Mouse (Mus musculus): ENCODE measurements around the gene Thrb. TPM values are rescaled to one million over a fixed set of nuclear protein-coding genes. Genes with fewer than 3 reads are reported as not detected.

Gene Thrb
- total RNA-seq, 2 experiments from 2014 or later = 83.8 to 85.6 TPM

- DNase-seq (ENCODE audit: low spot score in 2 of 2) = no peak
Measured at GRCm38 (mm10) chr14:17774404-17774803, 114.3 kb downstream of the Thrb start.

DNA sequence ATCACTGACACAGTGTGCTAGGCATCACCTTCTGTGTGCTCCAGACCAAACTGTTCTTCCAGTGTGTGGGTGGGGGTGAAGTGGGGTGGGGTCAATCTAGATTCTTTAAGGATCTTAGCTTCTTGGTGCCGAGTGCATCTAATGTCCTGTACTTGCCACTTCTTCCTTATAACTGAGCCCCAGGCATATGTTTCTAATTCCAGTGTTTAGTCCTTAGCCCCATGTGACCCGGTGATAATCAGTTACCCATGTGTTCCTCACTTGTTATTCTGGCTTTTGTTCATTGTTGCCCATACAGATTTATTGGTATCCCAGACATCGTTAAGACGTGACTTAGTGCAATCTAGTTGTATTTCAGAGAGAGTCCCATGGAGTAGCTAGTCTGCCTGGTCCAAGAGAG, 121.9 kb downstream of the Thrb start:
- DNase-seq (ENCODE audit: low spot score in 2 of 2) = no peak

DNA sequence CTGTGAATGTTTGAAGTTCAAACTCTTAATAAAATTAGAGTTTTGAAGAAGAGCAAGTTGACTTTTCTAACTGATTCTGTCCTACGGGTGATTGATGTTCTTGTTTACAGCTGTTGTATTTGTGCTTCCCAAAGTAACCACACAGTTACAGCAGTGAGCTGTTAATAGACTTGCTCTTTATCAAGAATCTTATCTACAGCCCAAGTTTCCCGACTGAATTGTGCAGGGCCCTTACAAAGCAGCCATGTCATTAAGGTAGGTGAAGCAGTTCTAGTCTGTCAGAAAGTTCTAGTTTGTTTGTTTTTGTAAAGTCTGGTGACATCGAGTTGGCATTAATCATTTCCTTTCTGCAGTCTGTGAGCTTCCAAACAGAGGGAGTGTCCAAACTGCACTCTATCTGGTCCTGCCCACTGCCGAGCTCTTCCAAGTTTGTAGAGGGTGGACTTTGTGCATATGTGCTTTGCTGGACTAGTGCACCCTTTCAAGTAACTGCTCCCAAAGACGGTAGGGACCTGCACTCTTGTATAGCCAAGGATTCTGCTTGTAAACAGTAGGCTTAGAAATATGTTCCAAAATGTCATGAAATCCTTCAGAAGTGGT, 124.2 kb downstream of the Thrb start:
- DNase-seq (ENCODE audit: low spot score in 2 of 2) = no peak

DNA sequence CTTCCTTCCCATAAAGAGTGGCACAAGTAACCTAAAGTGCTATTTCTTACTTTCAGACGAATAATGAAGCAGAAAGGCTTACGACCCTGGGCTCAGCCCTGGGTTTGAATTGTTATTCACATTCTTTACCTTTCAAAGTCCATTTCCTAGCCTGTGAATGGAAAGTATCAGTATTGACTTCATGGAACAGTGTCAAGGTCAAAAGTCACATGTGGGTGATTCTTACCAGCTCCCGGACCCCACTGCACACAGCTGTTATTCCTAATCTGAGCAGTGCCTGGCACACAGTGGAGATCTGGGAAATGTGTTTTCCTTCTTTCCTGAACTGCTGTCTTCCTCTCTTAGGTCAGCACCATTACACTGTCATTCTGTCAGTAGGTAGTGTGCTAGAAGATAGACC, 125.3 kb downstream of the Thrb start:
- no peak for DNase-seq (ENCODE audit: low spot score in 2 of 2)

DNA sequence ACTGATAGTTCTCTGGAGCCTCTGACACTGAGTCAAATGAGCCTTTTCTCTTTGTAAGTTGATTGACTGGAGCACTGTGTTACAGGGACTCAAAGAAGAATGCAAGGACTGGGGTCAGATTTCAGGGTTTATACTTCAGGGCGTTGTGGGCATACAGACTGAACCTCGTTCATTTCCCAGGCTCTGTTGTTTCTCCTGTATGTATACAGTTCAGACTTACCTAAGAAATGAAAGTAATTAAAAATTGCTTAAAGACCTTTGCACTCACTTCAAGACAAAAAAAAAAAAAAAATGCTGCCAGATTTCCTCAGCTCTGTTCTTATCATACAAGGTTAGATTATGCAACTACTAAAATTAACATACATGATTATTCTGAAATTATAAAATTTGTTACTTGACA, 126.2 kb downstream of the Thrb start:
- no peak for DNase-seq (ENCODE audit: low spot score in 2 of 2)

GRCm38 (mm10) chr14:17803934-17804602, 144.0 kb downstream of the Thrb start:
- DNase-seq (ENCODE audit: low spot score in 2 of 2) = no peak

GRCm38 (mm10) chr14:17811051-17811450, 151.0 kb downstream of the Thrb start:
- no peak for DNase-seq (ENCODE audit: low spot score in 2 of 2)

GRCm38 (mm10) chr14:17812414-17812813, 152.4 kb downstream of the Thrb start:
- no peak for DNase-seq (ENCODE audit: low spot score in 2 of 2)

GRCm38 (mm10) chr14:17815103-17815502, 155.0 kb downstream of the Thrb start:
- no peak for DNase-seq (ENCODE audit: low spot score in 2 of 2)

DNA sequence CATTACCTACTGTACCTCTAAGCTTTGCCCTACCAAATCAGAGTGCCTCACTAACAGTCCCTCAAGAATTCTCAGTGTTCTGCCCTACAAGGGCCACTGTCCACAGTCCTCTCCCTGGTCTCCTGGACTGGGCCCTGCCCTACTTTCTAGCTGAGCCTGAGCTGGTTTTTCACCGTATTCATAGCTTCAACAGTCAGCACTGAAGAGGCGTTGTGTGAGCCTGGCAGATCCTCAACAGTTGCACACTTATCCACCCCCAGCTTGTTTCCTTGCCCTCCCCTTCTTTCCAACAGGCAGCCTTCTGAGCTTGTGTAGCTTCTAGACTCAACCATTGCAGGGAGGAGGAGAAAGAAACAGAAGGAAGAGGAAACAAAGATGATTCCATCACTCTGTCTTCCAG, 158.0 kb downstream of the Thrb start:
- peak; percentile 60 to 81 for DNase-seq (ENCODE audit: low spot score in 2 of 2)

DNA sequence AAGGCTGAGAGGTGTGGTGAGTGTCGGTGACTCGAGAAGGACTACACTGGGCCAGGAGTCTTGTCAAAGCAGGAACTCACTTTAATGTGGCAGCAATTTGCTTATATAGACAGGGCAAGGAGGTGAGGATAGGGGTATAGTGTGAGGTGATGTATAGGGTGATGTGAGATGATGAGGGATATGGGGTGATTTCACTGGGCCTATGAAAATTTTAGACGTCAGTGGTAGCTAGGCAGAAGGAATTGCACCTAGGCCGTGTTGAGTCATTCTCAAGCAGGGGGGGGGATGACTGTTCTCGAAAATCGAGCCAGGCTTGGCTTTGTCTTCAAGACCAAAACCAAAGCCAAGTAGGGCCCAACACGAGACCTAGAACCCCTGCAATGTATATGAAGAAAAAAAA, 162.7 kb downstream of the Thrb start:
- no peak for DNase-seq (ENCODE audit: low spot score in 2 of 2)

- DNase-seq (ENCODE audit: low spot score in 2 of 2) = no peak
Measured at GRCm38 (mm10) chr14:17827401-17827800, 167.3 kb downstream of the Thrb start.

DNA sequence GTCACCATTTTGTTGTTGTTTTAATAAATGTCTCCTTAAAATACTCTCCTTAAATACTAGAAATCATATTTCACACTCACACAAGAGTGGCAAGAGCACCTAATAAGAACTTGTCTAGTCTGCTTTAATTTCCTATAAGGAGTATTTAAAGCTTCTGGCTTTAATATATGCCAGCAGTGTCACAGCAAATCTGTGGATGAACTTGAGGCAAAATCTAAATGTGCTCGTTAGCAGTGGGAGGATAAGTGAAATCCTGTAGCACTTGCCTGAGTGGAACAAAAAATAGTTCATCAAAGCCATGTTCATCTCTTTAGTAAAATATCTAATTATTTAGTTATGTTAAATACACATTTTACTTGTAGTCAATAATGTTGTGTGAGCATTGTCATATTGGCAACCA, 175.7 kb downstream of the Thrb start:
- no peak for DNase-seq (ENCODE audit: low spot score in 2 of 2)

DNA sequence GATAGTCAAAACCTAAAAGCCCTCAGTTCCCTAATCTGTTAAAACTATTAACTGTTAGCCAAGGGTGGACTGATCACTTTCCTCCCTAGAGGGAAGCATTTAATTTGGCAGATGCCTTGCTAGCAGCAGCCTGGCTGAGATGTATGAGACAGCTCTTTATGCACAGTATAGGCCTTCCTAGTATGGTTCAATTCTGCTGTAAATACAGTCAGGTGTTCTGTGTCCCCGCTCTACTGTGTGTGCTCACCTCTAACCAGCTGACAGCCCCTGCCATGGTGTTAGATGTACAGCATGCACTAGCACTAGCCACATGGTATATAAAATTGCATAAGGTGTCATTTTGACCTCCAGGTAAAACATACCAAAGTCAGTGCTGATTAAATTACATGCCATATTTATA, 176.7 kb downstream of the Thrb start:
- DNase-seq (ENCODE audit: low spot score in 2 of 2) = no peak

GRCm38 (mm10) chr14:17845003-17845697, 185.1 kb downstream of the Thrb start:
- DNase-seq (ENCODE audit: low spot score in 2 of 2) = no peak

DNA sequence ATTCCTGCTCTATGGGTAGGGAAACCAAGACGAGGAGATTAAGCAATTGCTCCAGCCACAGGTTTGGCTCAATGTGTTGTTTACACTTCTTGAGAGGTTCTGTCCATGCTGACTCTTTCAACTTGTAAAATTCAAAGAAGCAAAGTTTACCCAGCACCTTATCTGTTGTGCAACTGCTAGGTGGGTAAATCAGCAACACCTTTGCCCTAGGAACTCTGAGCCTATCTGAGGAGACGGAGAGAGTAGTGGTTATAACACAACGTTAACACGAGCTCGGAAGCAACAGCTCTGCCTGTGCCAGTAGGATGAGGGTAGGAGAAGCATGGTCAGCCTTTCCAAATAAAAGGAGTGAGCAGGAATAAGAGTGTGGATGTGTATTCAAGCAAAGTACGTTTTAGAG, 185.8 kb downstream of the Thrb start:
- DNase-seq (ENCODE audit: low spot score in 2 of 2) = no peak

DNA sequence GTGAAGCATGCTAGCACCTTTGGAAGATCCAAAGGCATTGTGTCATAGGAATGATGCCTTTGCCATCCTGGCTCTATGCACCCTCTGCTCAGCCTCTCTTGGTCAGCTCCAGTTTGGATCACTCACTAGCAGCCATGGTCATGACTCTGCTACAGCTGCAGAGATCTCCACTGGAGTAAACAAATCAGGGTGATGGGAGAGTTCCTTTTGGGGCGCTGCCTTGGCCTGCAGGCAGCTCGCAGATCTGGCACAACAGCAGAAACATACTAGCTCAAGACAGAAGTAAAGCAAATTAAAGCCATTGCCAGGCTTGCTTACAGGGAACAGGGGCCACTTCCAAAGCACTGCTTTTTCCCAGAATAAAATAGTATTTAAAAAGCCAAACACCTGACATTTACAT, 186.6 kb downstream of the Thrb start:
- DNase-seq (ENCODE audit: low spot score in 2 of 2) = no peak

GRCm38 (mm10) chr14:17847211-17847610, 187.2 kb downstream of the Thrb start:
- no peak for DNase-seq (ENCODE audit: low spot score in 2 of 2)

- no peak for DNase-seq (ENCODE audit: low spot score in 2 of 2)
Measured at GRCm38 (mm10) chr14:17850355-17850754, 190.3 kb downstream of the Thrb start.

DNA sequence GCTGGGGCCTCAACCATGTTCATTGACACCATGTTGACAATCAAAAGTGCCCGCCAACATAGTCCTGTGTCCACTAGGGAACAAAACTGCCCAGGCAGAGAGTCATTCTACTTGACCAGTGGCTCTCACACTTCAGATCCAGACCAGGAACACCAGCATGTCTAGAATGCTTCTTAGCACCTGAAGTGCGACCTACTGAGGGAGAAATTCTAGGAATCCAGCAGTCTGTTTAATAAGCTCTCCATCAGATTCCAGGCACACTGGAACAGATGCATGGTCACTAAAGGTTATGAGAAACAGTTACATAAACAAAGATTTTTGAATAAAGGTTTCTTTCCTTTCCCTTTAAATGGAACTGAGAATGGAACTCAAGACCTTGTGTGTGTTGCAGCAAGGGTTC, 192.2 kb downstream of the Thrb start:
- DNase-seq (ENCODE audit: low spot score in 2 of 2) = no peak

- DNase-seq (ENCODE audit: low spot score in 2 of 2) = peak in 1 of 2 experiments; percentile 20
Measured at GRCm38 (mm10) chr14:17859790-17860385, 199.8 kb downstream of the Thrb start.

DNA sequence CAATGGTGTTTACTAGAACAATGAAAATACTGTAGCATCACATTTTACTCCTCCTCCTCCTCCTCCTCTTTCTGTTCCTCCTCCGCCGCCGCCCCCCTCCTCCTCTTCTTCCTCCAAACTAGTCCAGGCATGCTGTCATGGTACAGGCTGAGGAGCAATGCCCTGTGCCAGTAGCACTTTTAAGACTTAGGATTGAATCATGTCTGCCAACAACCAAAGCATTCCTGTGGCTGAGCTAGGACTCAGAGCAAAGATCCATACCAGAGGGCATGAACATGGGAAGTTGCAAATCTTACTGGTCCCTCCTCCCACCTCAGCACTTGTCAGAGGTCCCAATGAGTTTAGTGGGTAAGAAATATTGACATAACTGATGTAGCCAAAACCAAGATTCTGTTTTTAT, 202.6 kb downstream of the Thrb start:
- no peak for DNase-seq (ENCODE audit: low spot score in 2 of 2)
